Mouse (Mus musculus) intestine, embryonic 14.5 days (tissue): ENCODE data around the gene Nodal. TPM values are rescaled to one million over a fixed set of nuclear protein-coding genes. Genes with fewer than 3 reads are reported as not detected.
A peak's percentile ranks its signal among the peaks of the same experiment; 100 is the strongest.

Experiments
- ATAC-seq: fragments of 200-750 bp; cut with Nextera tagmentation; replicated peaks from 2 replicates; pipeline ENCODE4 v1.8.0; 2017; ENCODE audit warnings: low read depth, moderate number of reproducible peaks, moderate TSS enrichment, moderate library complexity; ENCODE audit not compliant: low FRiP score, low TSS enrichment
- DNase-seq: peaks from one replicate; pipeline ENCODE4 v3.0.0-alpha.2; 2018; ENCODE audit warnings: low spot score
- H3K27ac ChIP-seq: fragments of 300-500 bp; sonication (generic); 2 replicates; pipeline ENCODE4 v1.5.1; 2014; ENCODE audit warnings: low read depth, mild to moderate bottlenecking, control low read depth
- H3K27me3 ChIP-seq: fragments of 300-500 bp; sonication (generic); replicated peaks from 2 replicates; pipeline ENCODE4 v1.6.1; 2014; ENCODE audit warnings: low read length, control low read depth; ENCODE audit not compliant: control insufficient read depth, insufficient read depth
- H3K36me3 ChIP-seq: fragments of 300-500 bp; sonication (generic); 2 replicates; pipeline ENCODE4 v1.6.1; 2014; ENCODE audit warnings: low read length, control low read depth; ENCODE audit not compliant: control insufficient read depth, insufficient read depth
- H3K4me1 ChIP-seq: fragments of 300-500 bp; sonication (generic); replicated peaks from 2 replicates; pipeline ENCODE4 v1.6.1; 2014; ENCODE audit warnings: low read length, control low read depth, mixed read lengths; ENCODE audit not compliant: control insufficient read depth, insufficient read depth
- H3K4me2 ChIP-seq: fragments of 300-500 bp; sonication (generic); 2 replicates; pipeline ENCODE4 v1.6.1; 2014; ENCODE audit warnings: low read length
- H3K4me3 ChIP-seq: fragments of 300-500 bp; sonication (generic); 2 replicates; pipeline ENCODE4 v1.5.1; 2014; ENCODE audit warnings: low read depth, low read length, control low read depth, mixed read lengths
- H3K9ac ChIP-seq: fragments of 300-500 bp; sonication (generic); 2 replicates; pipeline ENCODE4 v1.6.1; 2014; ENCODE audit warnings: mild to moderate bottlenecking, low read length
- H3K9me3 ChIP-seq: fragments of 300-500 bp; sonication (generic); 2 replicates; pipeline ENCODE4 v1.6.1; 2016; ENCODE audit warnings: low read length, control low read depth; ENCODE audit not compliant: control insufficient read depth
- WGBS: fragments of 180-500 bp; shearing (Covaris S2); extraction: QIAGEN DNeasy Blood & Tissue Kit; methylation state at CpG from one replicate; pipeline ENCODE4 v1.1.7; 2014; 5-methylcytosine and 5-hydroxymethylcytosine counted together
- polyA plus RNA-seq: library from polyadenylated mRNA; unstranded; fragments of >200 nt; fragmentation: Nextera tagmentation; extraction: Ambion mirVana; gene quantifications from 2 replicates; pipeline ENCODE4 v1.2.1, GENCODE M21; 2014

Nodal gene
- polyA plus RNA-seq, 1 experiment from 2014 or later, result 0.54 TPM

- H3K9ac ChIP-seq, result no peak overlapping the region
- H3K36me3 ChIP-seq, result no peaks in the 10 kb centered on the region
- peaks cover 39% of the 10 kb centered on the region for H3K4me1 ChIP-seq
- H3K4me2 ChIP-seq, result no peak overlapping the region
- DNase-seq (no peak), ATAC-seq (no peak)
- H3K27ac ChIP-seq, result no peak overlapping the region
- 32% methylated on average over 6 of the region's 6 CpGs for WGBS
- H3K27me3 ChIP-seq, result no peaks in the 10 kb centered on the region
- H3K4me3 ChIP-seq, result no peak overlapping the region
- no peaks in the 10 kb centered on the region for H3K9me3 ChIP-seq
These were observed 31.5 kb upstream of the Nodal start for GRCm38 (mm10) chr10:61386284-61386683.

GRCm38 (mm10) chr10:61389020-61389419 is 28.8 kb upstream of the Nodal start:
- H3K36me3 ChIP-seq, result no peaks in the 10 kb centered on the region
- H3K27me3 ChIP-seq, result no peaks in the 10 kb centered on the region
- no peak overlapping the region for H3K4me2 ChIP-seq
- ATAC-seq (no peak), DNase-seq (no peak)
- no peak overlapping the region for H3K27ac ChIP-seq
- no peaks in the 10 kb centered on the region for H3K9me3 ChIP-seq
- H3K4me3 ChIP-seq, result no peak overlapping the region
- 64% methylated on average over 5 of the region's 5 CpGs for WGBS
- peaks cover 27% of the 10 kb centered on the region for H3K4me1 ChIP-seq
- no peak overlapping the region for H3K9ac ChIP-seq

- Histone ChIP-seq H3K27me3 (no peaks in the 10 kb centered on the region), H3K4me2 (no peak overlapping the region), H3K36me3 (no peaks in the 10 kb centered on the region), H3K9me3 (no peaks in the 10 kb centered on the region), H3K4me3 (no peak overlapping the region), H3K27ac (no peak overlapping the region), H3K9ac (no peak overlapping the region), H3K4me1 (peaks cover 27% of the 10 kb centered on the region)
- 61% methylated on average over 2 of the region's 2 CpGs for WGBS
- no peak for DNase-seq
- no peak for ATAC-seq
These were observed 27.6 kb upstream of the Nodal start for GRCm38 (mm10) chr10:61390148-61390547.

- Histone ChIP-seq H3K27me3 (no peaks in the 10 kb centered on the region), H3K9ac (no peak overlapping the region), H3K36me3 (no peaks in the 10 kb centered on the region), H3K9me3 (no peaks in the 10 kb centered on the region), H3K27ac (peak overlapping the region; percentile 27; the same call in 1 of the 2 replicates), H3K4me2 (peak overlapping the region; percentile 8; the same call in 1 of the 2 replicates), H3K4me1 (peaks cover 10% of the 10 kb centered on the region), H3K4me3 (no peak overlapping the region)
- ATAC-seq (no peak), DNase-seq (no peak)
- WGBS, result 16% methylated on average over 4 of the region's 4 CpGs
These were observed 25.2 kb upstream of the Nodal start for GRCm38 (mm10) chr10:61392584-61392983.

GRCm38 (mm10) chr10:61394476-61395136 is 23.2 kb upstream of the Nodal start:
- peak; percentile 34; the same call in 1 of the 2 replicates for ATAC-seq
- no peaks in the 10 kb centered on the region for H3K36me3 ChIP-seq
- 0 out of 2 replicates have a peak overlapping the region, but pooled peaks have one; percentile 2 for H3K9ac ChIP-seq
- peak overlapping the region; percentile 15; the same call in 1 of the 2 replicates for H3K4me2 ChIP-seq
- H3K4me3 ChIP-seq, result no peak overlapping the region
- no peaks in the 10 kb centered on the region for H3K27me3 ChIP-seq
- H3K27ac ChIP-seq, result no peak overlapping the region
- no peak for DNase-seq
- H3K4me1 ChIP-seq, result peaks cover 10% of the 10 kb centered on the region
- 11% methylated on average over 9 of the region's 9 CpGs for WGBS
- H3K9me3 ChIP-seq, result no peaks in the 10 kb centered on the region

- H3K9me3 ChIP-seq, result no peaks in the 10 kb centered on the region
- no peak overlapping the region for H3K9ac ChIP-seq
- H3K27ac ChIP-seq, result no peak overlapping the region
- H3K4me1 ChIP-seq, result peaks cover 5% of the 10 kb centered on the region; the same call in 1 of the 2 replicates
- H3K27me3 ChIP-seq, result no peaks in the 10 kb centered on the region
- no peak overlapping the region for H3K4me2 ChIP-seq
- WGBS, result 40% methylated on average over 3 of the region's 3 CpGs
- no peaks in the 10 kb centered on the region for H3K36me3 ChIP-seq
- no peak for DNase-seq
- no peak overlapping the region for H3K4me3 ChIP-seq
- ATAC-seq, result no peak
These were observed 19.6 kb upstream of the Nodal start for GRCm38 (mm10) chr10:61398125-61398524.

- H3K4me2 ChIP-seq, result no peak overlapping the region
- H3K27me3 ChIP-seq, result no peaks in the 10 kb centered on the region
- H3K36me3 ChIP-seq, result no peaks in the 10 kb centered on the region
- 20% methylated on average over 12 of the region's 13 CpGs for WGBS
- no peak overlapping the region for H3K9ac ChIP-seq
- H3K4me1 ChIP-seq, result peaks cover 5% of the 10 kb centered on the region; the same call in 1 of the 2 replicates
- no peaks in the 10 kb centered on the region for H3K9me3 ChIP-seq
- peak; percentile 78 for ATAC-seq
- no peak overlapping the region for H3K27ac ChIP-seq
- H3K4me3 ChIP-seq, result no peak overlapping the region
- DNase-seq, result peak; percentile 91
These were observed 18.5 kb upstream of the Nodal start for GRCm38 (mm10) chr10:61399156-61399734.

- DNase-seq (no peak), ATAC-seq (no peak)
- Histone ChIP-seq H3K27ac (no peak overlapping the region), H3K9ac (no peak overlapping the region), H3K4me2 (no peak overlapping the region), H3K4me3 (no peak overlapping the region), H3K4me1 (no peaks in the 10 kb centered on the region), H3K36me3 (no peaks in the 10 kb centered on the region), H3K9me3 (no peaks in the 10 kb centered on the region), H3K27me3 (0 out of 2 replicates have a peak, but pooled peaks cover under 1% of the 10 kb centered on the region)
- 92% methylated on average over 5 of the region's 5 CpGs for WGBS
These were observed 17.4 kb upstream of the Nodal start for GRCm38 (mm10) chr10:61400407-61400806.

GRCm38 (mm10) chr10:61402480-61402879 is 15.3 kb upstream of the Nodal start:
- H3K9me3 ChIP-seq, result no peaks in the 10 kb centered on the region
- 74% methylated on average over 5 of the region's 5 CpGs for WGBS
- H3K9ac ChIP-seq, result no peak overlapping the region
- peaks cover 2% of the 10 kb centered on the region; the same call in 1 of the 2 replicates for H3K27me3 ChIP-seq
- H3K36me3 ChIP-seq, result no peaks in the 10 kb centered on the region
- no peak overlapping the region for H3K4me3 ChIP-seq
- H3K27ac ChIP-seq, result no peak overlapping the region
- DNase-seq, result no peak
- H3K4me1 ChIP-seq, result no peaks in the 10 kb centered on the region
- no peak overlapping the region for H3K4me2 ChIP-seq
- ATAC-seq, result no peak
